Mouse (Mus musculus) spleen, adult 2 months (tissue): ENCODE measurements around the gene Vmn1r179.

ENCODE experiments used
- CTCF ChIP-seq: fragments of 200-500 bp; IDR thresholded peaks from 2 replicates; pipeline ENCODE4 v1.5.1; 2011; ENCODE audit warnings: mild to moderate bottlenecking, inconsistent platforms; ENCODE audit not compliant: insufficient read depth, insufficient read length, insufficient replicate concordance; ENCODE audit errors: extremely low read depth
- POLR2A ChIP-seq: fragments of 200-500 bp; IDR thresholded peaks from 2 replicates; pipeline ENCODE4 v1.6.1; 2011; ENCODE audit warnings: low read depth, low read length, inconsistent platforms

GRCm38 (mm10) chr7:23926678-23927077, at the start of gene Vmn1r179:
- TF ChIP-seq CTCF (no peak), POLR2A (no peak)
